Mouse (Mus musculus) central nervous system, embryonic 11.5 days (tissue): Measurements from ENCODE around the gene Zfp112. TPM values are rescaled to one million over a fixed set of nuclear protein-coding genes. Genes with fewer than 3 reads are reported as not detected.

ENCODE experiments used
- polyA plus RNA-seq: library from polyadenylated mRNA; depleted of rRNA; stranded (reverse); fragments of >200 nt; gene quantifications from 2 replicates; pipeline ENCODE4 v1.2.3, GENCODE M21; 2012; rRNA removed

The Zfp112 gene
- polyA plus RNA-seq, result 2.6 and 3.6 TPM in 2 replicates

DNA sequence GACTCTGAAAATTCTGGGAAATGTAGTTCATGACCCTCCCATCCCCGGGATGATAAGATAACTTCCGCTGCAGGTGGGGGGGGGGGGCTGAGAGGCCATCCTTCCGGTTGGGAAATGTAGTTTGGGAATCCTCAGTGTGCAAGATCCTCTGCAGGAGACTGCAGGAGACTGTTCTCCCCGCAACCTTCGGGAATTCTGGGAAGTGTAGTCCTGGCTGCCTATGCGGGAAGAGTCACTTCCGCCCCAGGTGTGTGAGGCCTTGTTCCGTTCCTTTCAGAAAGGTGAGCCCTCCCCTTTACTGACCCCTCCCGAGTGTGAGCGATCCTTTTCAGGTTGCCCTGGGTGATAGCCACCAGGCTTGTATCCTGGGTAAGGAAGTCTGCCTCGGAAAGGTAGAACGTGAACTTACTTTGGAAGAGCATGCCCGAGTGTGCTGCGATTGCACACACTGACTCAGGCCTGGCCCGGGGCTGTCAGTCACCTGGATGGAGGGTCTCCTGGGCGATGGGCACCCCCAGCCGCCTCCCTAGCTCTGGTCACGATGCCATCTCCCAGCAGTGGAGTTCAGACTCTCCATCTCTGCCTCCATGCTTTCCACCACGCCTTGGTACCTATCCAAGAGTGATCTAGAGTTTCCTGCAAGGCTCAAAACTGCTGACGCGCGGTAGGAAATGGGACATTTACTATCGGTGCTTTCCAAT lies at the start of gene Zfp112:
Gene Zfp112, plus strand, starts transcription at position 159 of the 701 bp plus-strand sequence.

DNA sequence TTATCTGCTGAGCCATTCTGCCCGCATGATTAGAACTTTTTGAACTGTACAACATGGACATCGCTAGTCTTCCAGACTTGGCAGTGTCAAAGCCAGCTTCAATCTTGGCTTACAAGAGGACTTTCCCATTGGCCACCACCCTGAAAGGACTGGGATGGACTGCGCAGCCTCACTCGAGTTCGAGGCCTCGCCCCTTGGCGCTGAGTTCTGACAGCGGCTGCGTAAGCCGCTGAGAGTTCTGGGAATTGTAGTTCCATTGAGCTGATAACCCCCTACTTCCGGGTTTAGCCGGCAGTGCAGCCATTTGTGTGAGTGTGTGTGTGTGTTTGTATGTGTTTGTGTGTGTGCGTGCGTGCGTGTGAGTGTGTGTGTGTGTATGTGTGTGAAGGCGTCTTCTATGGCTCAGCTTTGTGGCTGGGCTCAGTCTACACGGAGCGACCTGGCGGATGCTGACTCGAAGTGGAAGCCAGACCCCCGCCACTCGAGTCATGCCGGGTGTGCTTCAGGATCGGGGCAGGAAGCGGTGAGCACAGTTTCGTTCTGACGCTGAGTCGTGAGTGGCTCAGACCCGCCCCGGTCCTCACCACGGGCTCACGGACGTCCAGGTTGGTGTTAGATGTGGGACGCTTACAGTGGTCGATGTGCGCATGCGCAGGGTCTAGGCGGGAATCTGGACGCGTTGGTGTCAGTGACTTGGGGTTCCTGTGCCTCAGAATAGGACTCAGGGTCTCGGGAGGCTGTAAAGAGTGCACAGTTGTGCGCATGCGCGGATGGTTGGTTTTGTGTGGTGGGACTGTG lies 30.3 kb upstream of the Zfp112 start, which contains the start of gene Zfp180:
Gene Zfp180, plus strand, starts transcription at position 291 of the 798 bp plus-strand sequence.

DNA sequence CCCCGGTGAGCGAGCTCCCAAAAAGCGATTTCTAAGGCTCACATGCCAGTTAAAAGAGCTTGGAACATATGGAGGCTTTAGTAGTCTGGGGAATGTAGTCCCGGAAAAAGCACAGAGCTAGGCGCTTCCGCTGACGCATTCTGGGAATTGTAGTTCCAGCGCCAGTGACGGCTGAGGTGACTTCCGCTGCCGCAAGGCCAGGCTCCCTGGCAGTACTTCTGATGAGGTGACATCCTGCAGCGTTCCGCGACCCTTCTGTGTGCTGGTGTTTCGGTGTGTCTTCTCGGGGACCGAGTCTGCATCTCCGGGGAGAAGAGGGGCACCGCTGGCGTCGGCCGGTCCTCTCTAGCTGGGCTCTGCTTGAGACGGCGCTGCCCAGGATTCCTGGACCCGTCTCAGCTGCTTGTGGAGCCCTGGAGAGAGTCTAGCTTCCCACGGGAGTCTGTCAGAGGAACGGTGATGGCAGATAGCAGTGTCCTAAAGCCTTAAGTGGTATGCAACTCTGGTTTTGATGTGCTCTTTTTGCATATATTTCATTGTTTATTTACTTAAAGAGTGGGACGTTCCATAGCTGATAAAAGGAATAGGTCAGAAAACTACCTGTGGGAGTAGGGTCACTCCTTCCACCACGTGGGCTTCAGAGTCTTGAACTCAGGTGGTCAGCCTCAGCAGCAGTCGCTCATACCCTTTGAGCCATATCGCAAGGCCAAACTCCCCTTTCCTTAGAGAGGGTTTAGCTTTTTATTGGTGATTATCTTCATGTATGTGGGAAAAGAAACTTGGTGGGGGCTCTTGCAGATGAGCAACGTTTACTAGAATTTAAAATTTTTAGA lies 22.1 kb downstream of the Zfp112 start, which contains the start of gene Zfp235:
Gene Zfp235, plus strand, starts transcription at position 174 of the 833 bp plus-strand sequence.

DNA sequence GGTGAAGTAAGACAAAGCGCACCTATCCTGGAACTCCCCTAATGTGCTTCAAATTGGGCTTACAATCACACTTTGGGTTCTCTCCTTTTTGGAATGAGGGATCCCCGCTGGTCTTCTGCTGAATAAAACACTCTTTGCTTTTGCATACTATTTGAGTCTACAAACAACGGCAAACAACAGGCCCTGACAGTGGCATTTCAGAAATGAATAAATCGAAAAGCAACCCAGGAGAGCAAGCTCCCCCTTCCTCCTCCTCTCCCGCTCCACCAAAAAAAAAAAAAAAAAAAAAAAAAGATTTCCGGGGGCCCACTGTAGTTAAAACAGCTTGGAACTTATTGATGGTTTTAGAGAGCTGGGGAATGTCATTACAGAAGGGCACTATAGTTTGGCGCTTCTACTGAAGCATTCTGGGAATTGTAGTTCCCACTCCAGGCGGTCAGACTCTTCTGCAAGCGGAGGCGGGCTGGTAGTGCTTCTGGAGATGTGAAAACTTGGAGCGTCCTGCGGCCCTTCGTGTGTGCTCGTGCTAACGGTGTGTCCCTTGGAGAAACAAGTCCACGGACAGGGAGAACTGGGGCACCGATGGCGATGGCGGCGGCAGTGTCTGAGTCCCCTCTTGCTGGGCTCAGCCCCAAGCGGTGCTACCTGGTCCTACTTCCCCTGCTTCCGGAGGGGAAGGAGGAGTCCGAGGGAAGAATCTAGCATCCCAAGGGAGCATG lies 62.7 kb downstream of the Zfp112 start, which contains the start of gene Zfp114:
Gene Zfp114, plus strand, starts transcription at position 443 of the 719 bp plus-strand sequence.

Other genes with a start within 250 kb of the Zfp112 start
- gene Vmn1r177, start 245.9 kb upstream of the Zfp112 start, polyA plus RNA-seq, result not detected in 2 replicates
- gene Vmn1r178, start 220.3 kb upstream of the Zfp112 start, polyA plus RNA-seq, result not detected in 2 replicates
- gene Vmn1r179, start 185.3 kb upstream of the Zfp112 start, polyA plus RNA-seq, result not detected in 2 replicates
- not detected in 2 replicates for gene Vmn1r180, start 161.7 kb upstream of the Zfp112 start, polyA plus RNA-seq
- gene Vmn1r181, start 137.7 kb upstream of the Zfp112 start, polyA plus RNA-seq, result not detected in 2 replicates
- not detected in 2 replicates for gene V1rd19, start 110.6 kb upstream of the Zfp112 start, polyA plus RNA-seq
- not detected in 2 replicates for gene Vmn1r183, start 59.1 kb upstream of the Zfp112 start, polyA plus RNA-seq
- 32.3 and 35.1 TPM in 2 replicates for gene Zfp180, start 30.4 kb upstream of the Zfp112 start, polyA plus RNA-seq
- 9.4 and 12.1 TPM in 2 replicates for gene Zfp235, start 21.9 kb downstream of the Zfp112 start, polyA plus RNA-seq
- gene Zfp114, start 62.7 kb downstream of the Zfp112 start, polyA plus RNA-seq, result 2.0 and 3.0 TPM in 2 replicates
- gene Zfp111, start 99.1 kb downstream of the Zfp112 start, polyA plus RNA-seq, result 6.3 and 7.0 TPM in 2 replicates
- 3.0 and 4.6 TPM in 2 replicates for gene Zfp109, start 125.2 kb downstream of the Zfp112 start, polyA plus RNA-seq
- gene Zfp108, start 142.5 kb downstream of the Zfp112 start, polyA plus RNA-seq, result 1.5 and 3.2 TPM in 2 replicates
- 4.5 and 6.8 TPM in 2 replicates for gene Zfp93, start 158.1 kb downstream of the Zfp112 start, polyA plus RNA-seq
- gene Zfp61, start 188.9 kb downstream of the Zfp112 start, polyA plus RNA-seq, result 46.2 and 50.8 TPM in 2 replicates
- 15.5 and 18.2 TPM in 2 replicates for gene Zfp94, start 204.4 kb downstream of the Zfp112 start, polyA plus RNA-seq
- 0.16 and 0.25 TPM in 2 replicates for gene Tescl, start 221.6 kb downstream of the Zfp112 start, polyA plus RNA-seq
- 0.02 TPM in 1 of 2 replicates, not detected in the other for gene Lypd5, start 236.9 kb downstream of the Zfp112 start, polyA plus RNA-seq